ENCODE assay signal across 28 mouse cellular contexts in the genomic region with DNA sequence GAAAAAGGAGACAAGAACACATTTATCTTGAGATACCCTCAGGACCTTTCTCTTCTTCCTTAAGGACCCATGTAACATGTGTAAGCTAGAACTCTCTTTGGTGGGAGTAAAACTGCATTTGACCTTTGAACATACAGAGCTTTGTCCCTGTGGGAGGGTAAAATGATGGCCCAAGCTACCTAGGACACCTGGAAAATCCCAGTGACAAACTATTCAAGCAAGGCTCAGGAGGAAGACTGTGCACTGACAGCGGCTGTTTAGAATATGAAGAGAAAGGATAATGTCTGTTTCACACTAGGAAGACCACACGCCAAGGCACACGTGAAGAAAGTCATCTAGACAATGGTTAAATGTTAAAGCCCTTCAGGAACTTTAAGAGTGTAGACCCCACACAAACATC. TPM values are rescaled to one million over a fixed set of nuclear protein-coding genes. Genes with fewer than 3 reads are reported as not detected.
A peak's percentile ranks its signal among the peaks of the same experiment; 100 is the strongest.
DNase-seq lines count a peak whose midpoint lies in the region; ATAC-seq and TF ChIP-seq lines count a peak whose summit lies in the region.
"Had no signal": no experiment of that assay in that cellular context is flagged by ENCODE, and none has a peak within 500 bp of the region (broad histone marks: within the 10 kb centered on the region; RNA-seq: fewer than 3 reads in every experiment).

No protein-coding gene starts in this region.

- H3K27me3 ChIP-seq in hindbrain, embryonic 10.5 days (ENCODE audit: insufficient read depth, poor library complexity, severe bottlenecking): no peaks in the 10 kb centered on the region
- no peaks in the 10 kb centered on the region for H3K27me3 ChIP-seq in hindbrain, postnatal 0 days (ENCODE audit: insufficient read depth, low read length)
- H3K27me3 ChIP-seq in midbrain, embryonic 11.5 days (ENCODE audit: control insufficient read depth, insufficient read depth, low read length): no peaks in the 10 kb centered on the region
- H3K27me3 ChIP-seq in midbrain, embryonic 14.5 days (ENCODE audit: control insufficient read depth, insufficient read depth, low read length): no peaks in the 10 kb centered on the region
- no peaks in the 10 kb centered on the region for H3K27me3 ChIP-seq in limb, embryonic 15.5 days
- H3K27me3 ChIP-seq: CH12.LX; hindbrain, embryonic 12.5 days; neural tube, embryonic 15.5 days had no signal

- H3K9ac ChIP-seq in hindbrain, postnatal 0 days (replicated peaks; ENCODE audit: low read length): no peak overlapping the region
- no peak overlapping the region for H3K9ac ChIP-seq in midbrain, embryonic 11.5 days (ENCODE audit: low read length)
- H3K9ac ChIP-seq in midbrain, embryonic 14.5 days (replicated peaks; ENCODE audit: low read length): no peak overlapping the region
- H3K9ac ChIP-seq in limb, embryonic 15.5 days: no peak overlapping the region
- H3K9ac ChIP-seq: forebrain, postnatal 0 days; hindbrain, embryonic 12.5 days; liver, embryonic 14.5 days; lung, embryonic 14.5 days; neural tube, embryonic 15.5 days had no signal

- no peak for TF ChIP-seq CTCF in hindbrain, postnatal 0 days (IDR thresholded peaks at IDR 0.05; ENCODE audit: low read depth)

- H3K27ac ChIP-seq in hindbrain, embryonic 10.5 days: peak overlapping the region; percentile 40; the same call in 1 of the 2 replicates
- no peak overlapping the region for H3K27ac ChIP-seq in hindbrain, postnatal 0 days
- H3K27ac ChIP-seq in midbrain, embryonic 11.5 days (ENCODE audit: low read depth, low read length): no peak overlapping the region; the same call in 1 of the 2 replicates
- no peak overlapping the region for H3K27ac ChIP-seq in midbrain, embryonic 14.5 days (replicated peaks; ENCODE audit: low read depth, low read length)
- peak overlapping the region; percentile 65; the same call in 1 of the 2 replicates for H3K27ac ChIP-seq in limb, embryonic 15.5 days
- H3K27ac ChIP-seq: hindbrain, embryonic 12.5 days; liver, embryonic 14.5 days; neural tube, embryonic 15.5 days had no signal

- ATAC-seq in hindbrain, postnatal 0 days: no peak
- 0 out of 2 replicates have a peak, but pooled peaks have one; percentile 23 for ATAC-seq in midbrain, embryonic 11.5 days (ENCODE audit: low FRiP score)
- ATAC-seq in midbrain, embryonic 14.5 days (ENCODE audit: low FRiP score, low TSS enrichment): no peak
- no peak for ATAC-seq in limb, embryonic 15.5 days (ENCODE audit: insufficient number of reproducible peaks, low FRiP score, low TSS enrichment, low read depth)
- ATAC-seq: forebrain, postnatal 0 days; inflammation-experienced regulatory T-cells, adult 6 months had no signal

- peaks cover 9% of the 10 kb centered on the region for H3K4me1 ChIP-seq in hindbrain, embryonic 10.5 days (replicated peaks)
- H3K4me1 ChIP-seq in hindbrain, postnatal 0 days (ENCODE audit: insufficient read depth, low read length): no peaks in the 10 kb centered on the region
- peaks cover 2% of the 10 kb centered on the region for H3K4me1 ChIP-seq in midbrain, embryonic 11.5 days (ENCODE audit: control insufficient read depth, insufficient read depth, low read length)
- H3K4me1 ChIP-seq in midbrain, embryonic 14.5 days (ENCODE audit: control insufficient read depth, insufficient read depth, low read length): 0 out of 2 replicates have a peak, but pooled peaks cover 4% of the 10 kb centered on the region
- H3K4me1 ChIP-seq in limb, embryonic 15.5 days: no peaks in the 10 kb centered on the region
- H3K4me1 ChIP-seq: neural tube, embryonic 15.5 days had no signal

- H3K36me3 ChIP-seq in hindbrain, embryonic 10.5 days: no peaks in the 10 kb centered on the region; the same call in 1 of the 2 replicates
- H3K36me3 ChIP-seq in hindbrain, postnatal 0 days (ENCODE audit: insufficient read depth, low read length): no peaks in the 10 kb centered on the region
- H3K36me3 ChIP-seq in midbrain, embryonic 11.5 days (ENCODE audit: control insufficient read depth, insufficient read depth, low read length): no peaks in the 10 kb centered on the region
- no peaks in the 10 kb centered on the region for H3K36me3 ChIP-seq in midbrain, embryonic 14.5 days (ENCODE audit: control insufficient read depth, insufficient read depth, low read length)
- H3K36me3 ChIP-seq in limb, embryonic 15.5 days: peaks cover 19% of the 10 kb centered on the region
- H3K36me3 ChIP-seq: hindbrain, embryonic 12.5 days; neural tube, embryonic 15.5 days had no signal

- no peak overlapping the region for H3K4me2 ChIP-seq in hindbrain, postnatal 0 days (ENCODE audit: low read depth, low read length)
- no peak overlapping the region for H3K4me2 ChIP-seq in midbrain, embryonic 11.5 days
- no peak overlapping the region for H3K4me2 ChIP-seq in midbrain, embryonic 14.5 days (ENCODE audit: low read length)
- no peak overlapping the region for H3K4me2 ChIP-seq in limb, embryonic 15.5 days
- H3K4me2 ChIP-seq: heart, embryonic 11.5 days; hindbrain, embryonic 12.5 days; lung, embryonic 14.5 days; neural tube, embryonic 15.5 days had no signal

- H3K4me3 ChIP-seq in hindbrain, embryonic 10.5 days: no peak overlapping the region
- H3K4me3 ChIP-seq in hindbrain, postnatal 0 days (ENCODE audit: low read length): no peak overlapping the region
- no peak overlapping the region for H3K4me3 ChIP-seq in midbrain, embryonic 11.5 days (ENCODE audit: low read depth, low read length)
- H3K4me3 ChIP-seq in midbrain, embryonic 14.5 days (replicated peaks; ENCODE audit: low read depth, low read length): no peak overlapping the region
- H3K4me3 ChIP-seq in limb, embryonic 15.5 days: no peak overlapping the region
- H3K4me3 ChIP-seq: hindbrain, embryonic 12.5 days; neural tube, embryonic 15.5 days had no signal

- WGBS in hindbrain, embryonic 10.5 days: 60% methylated on average over 3 of the region's 3 CpGs
- 37% methylated on average over 3 of the region's 3 CpGs for WGBS in hindbrain, postnatal 0 days
- 53% methylated on average over 3 of the region's 3 CpGs for WGBS in midbrain, embryonic 11.5 days
- WGBS in midbrain, embryonic 14.5 days: 19% methylated on average over 3 of the region's 3 CpGs
- WGBS in limb, embryonic 15.5 days: 84% methylated on average over 3 of the region's 3 CpGs

- DNase-seq in hindbrain, embryonic 10.5 days (ENCODE audit: low spot score): no peak
- no peak for DNase-seq in hindbrain, postnatal 0 days (ENCODE audit: low spot score)
- peak; percentile 83 for DNase-seq in midbrain, embryonic 11.5 days (ENCODE audit: low spot score, missing footprints)
- no peak for DNase-seq in midbrain, embryonic 14.5 days
- peak; percentile 89 for DNase-seq in R1 (ENCODE audit: low read depth, low spot score)
- DNase-seq in layer of hippocampus, adult 18-20 months (ENCODE audit: low spot score in 2 of 2): no peak
- no peak for DNase-seq in cerebellum, adult 8-10 months
- DNase-seq: adrenal gland, postnatal 25 days; B cell, adult 2 months; cerebellum, adult 9-11 months; forebrain, postnatal 0 days; gastrocnemius, postnatal 14 days; heart, adult 11 months; kidney, postnatal 36 days; left cerebral cortex, postnatal 4 days; thymus, postnatal 14 days had no signal

- no peaks in the 10 kb centered on the region for H3K9me3 ChIP-seq in hindbrain, embryonic 10.5 days
- H3K9me3 ChIP-seq in hindbrain, postnatal 0 days (ENCODE audit: low read length): no peaks in the 10 kb centered on the region
- no peaks in the 10 kb centered on the region for H3K9me3 ChIP-seq in midbrain, embryonic 11.5 days (ENCODE audit: control insufficient read depth, low read length)
- H3K9me3 ChIP-seq in midbrain, embryonic 14.5 days (ENCODE audit: control insufficient read depth, low read length): no peaks in the 10 kb centered on the region
- H3K9me3 ChIP-seq in limb, embryonic 15.5 days: no peaks in the 10 kb centered on the region
- H3K9me3 ChIP-seq: hindbrain, embryonic 12.5 days; neural tube, embryonic 15.5 days had no signal

RNA-seq across cellular contexts. Expression of a gene that starts 56.3 kb away (rescaled TPM):
- polyA plus RNA-seq in hindbrain, embryonic 10.5 days (2016; fragmentation: Nextera tagmentation; extraction: Ambion mirVana): 0.06 TPM in 1 of 2 replicates, not detected in the other
- 0.63 and 1.8 TPM in 2 replicates for total RNA-seq in hindbrain, postnatal 0 days (2014; rRNA removed)
- 0.29 and 0.48 TPM in 2 replicates for polyA plus RNA-seq in hindbrain, postnatal 0 days (2015; fragmentation: Nextera tagmentation; extraction: Ambion mirVana)
- not detected in 2 replicates for polyA plus RNA-seq in midbrain, embryonic 11.5 days (2014; fragmentation: Nextera tagmentation; extraction: Ambion mirVana)
- polyA plus RNA-seq in midbrain, embryonic 14.5 days (2014; fragmentation: Nextera tagmentation; extraction: Ambion mirVana): 0.45 and 0.55 TPM in 2 replicates
- polyA plus RNA-seq in limb, embryonic 15.5 days (2015; fragmentation: Nextera tagmentation; extraction: Ambion mirVana): 0.15 and 0.26 TPM in 2 replicates
- total RNA-seq in layer of hippocampus, adult 18-20 months (2021): 1 to 10 TPM; 7.0 to 7.3 TPM
- total RNA-seq: CH12.LX; common myeloid progenitor, adult 5-6 weeks; gastrocnemius, postnatal 14 days; megakaryocyte, adult 5-6 weeks had no signal
- polyA plus RNA-seq: heart, embryonic 11.5 days; heart, postnatal 0 days; inflammation-experienced regulatory T-cells, adult 6 months; liver, embryonic 14.5 days; small intestine, adult 2 months had no signal

Comparison
In these comparisons a context has a peak if more than half of its experiments do, and no peak if none do; other contexts are left out.
1. DNase-seq: peak in midbrain, embryonic 11.5 days (single experiment) and R1 (single experiment); none in hindbrain, embryonic 10.5 days (single experiment), hindbrain, postnatal 0 days (single experiment), midbrain, embryonic 14.5 days (single experiment), layer of hippocampus, adult 18-20 months (0 of 2) and cerebellum, adult 8-10 months (single experiment).
2. H3K27ac ChIP-seq: peak in hindbrain, embryonic 10.5 days (single experiment) and limb, embryonic 15.5 days (single experiment); none in hindbrain, postnatal 0 days (single experiment), midbrain, embryonic 11.5 days (single experiment) and midbrain, embryonic 14.5 days (single experiment).